Mouse (Mus musculus): ENCODE measurements around the gene Osbpl6.
A peak's percentile ranks its signal among the peaks of the same experiment; 100 is the strongest.

Gene Osbpl6

GRCm38 (mm10) chr2:76406151-76406936 lies at the start of gene Osbpl6:
Gene Osbpl6, plus strand, starts transcription at chr2:76406508.
- no peak for DNase-seq (ENCODE audit: low read depth, low spot score)

GRCm38 (mm10) chr2:76360226-76360625 lies 46.1 kb upstream of the Osbpl6 start, which contains the start of gene Cyct:
Gene Cyct, minus strand, starts transcription at chr2:76360450.
- DNase-seq (ENCODE audit: low read depth, low spot score) = no peak

DNA sequence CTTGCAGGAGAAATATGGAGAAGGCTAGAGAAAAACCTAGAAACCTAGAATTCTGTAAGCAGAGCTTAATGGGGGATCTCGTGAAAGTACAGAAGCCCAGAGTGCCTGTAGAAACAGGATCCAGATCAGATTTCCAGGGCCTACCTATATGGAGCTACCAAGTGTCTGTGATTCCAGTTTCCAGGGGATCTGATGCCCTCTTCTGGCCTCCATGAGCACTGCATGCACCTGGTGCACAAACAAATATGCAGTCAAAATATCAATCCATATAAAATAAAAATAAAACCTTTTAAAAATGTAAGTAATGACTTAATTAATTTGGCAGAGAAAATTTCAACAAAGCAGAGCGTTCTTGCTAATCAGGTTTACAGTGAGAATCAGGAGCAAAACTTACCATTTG lies 44.2 kb upstream of the Osbpl6 start:
- DNase-seq (ENCODE audit: low read depth, low spot score) = no peak

GRCm38 (mm10) chr2:76365811-76366210 lies 40.5 kb upstream of the Osbpl6 start:
- no peak for DNase-seq (ENCODE audit: low read depth, low spot score)

DNA sequence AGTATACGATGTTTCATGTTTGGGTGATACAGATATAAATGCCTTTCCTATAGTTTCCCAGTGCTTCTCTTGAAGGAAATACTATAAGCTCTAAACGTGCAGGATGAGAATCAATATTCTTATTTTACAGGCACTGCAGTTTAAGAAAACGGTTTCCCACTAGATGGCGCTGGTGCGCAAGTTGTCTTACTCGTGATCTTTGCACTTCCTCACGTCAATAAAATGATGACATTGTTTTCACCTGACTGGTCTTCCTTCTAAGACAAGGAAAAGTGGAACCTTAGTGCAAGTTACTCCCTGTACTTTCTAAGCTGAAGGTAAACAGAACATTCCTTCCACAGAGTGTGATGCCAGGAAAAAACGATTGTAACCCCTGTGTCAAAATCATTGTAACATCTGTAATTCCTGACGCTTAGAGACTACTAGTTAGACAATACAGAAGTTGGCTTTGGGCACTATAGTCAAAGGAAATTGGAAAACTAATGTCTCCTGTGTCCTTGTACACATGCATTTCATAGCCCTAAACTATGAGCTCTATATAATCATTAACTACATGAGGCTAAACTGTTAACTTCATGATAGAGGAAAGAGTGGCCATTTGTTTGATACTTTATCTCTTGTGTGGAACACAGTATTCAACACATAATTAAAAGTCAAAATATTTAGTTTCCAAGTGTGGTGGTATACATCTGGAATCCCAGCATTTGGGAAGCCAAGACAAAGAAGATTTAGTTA lies 39.0 kb upstream of the Osbpl6 start:
- DNase-seq (ENCODE audit: low read depth, low spot score) = no peak

GRCm38 (mm10) chr2:76368861-76369660 lies 37.2 kb upstream of the Osbpl6 start:
- no peak for DNase-seq (ENCODE audit: low read depth, low spot score)

GRCm38 (mm10) chr2:76369821-76370655 lies 36.3 kb upstream of the Osbpl6 start, which contains the start of gene Rbm45:
Gene Rbm45, plus strand, starts transcription at chr2:76369984.
- DNase-seq (ENCODE audit: low read depth, low spot score) = peak; percentile 80

DNA sequence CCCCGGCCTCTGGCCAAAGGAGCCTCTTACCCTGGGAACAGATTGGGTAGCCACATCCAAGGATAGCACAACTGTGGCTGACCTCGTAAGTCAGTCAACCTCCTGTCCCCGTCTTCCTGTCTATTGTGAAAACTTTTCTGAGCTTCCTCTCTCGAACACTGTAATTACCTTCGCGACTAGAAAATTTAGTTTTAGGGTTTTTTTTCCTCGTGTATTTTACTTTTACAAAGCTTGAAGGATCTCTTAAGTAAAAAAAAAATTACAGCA lies 35.7 kb upstream of the Osbpl6 start:
- no peak for DNase-seq (ENCODE audit: low read depth, low spot score)

GRCm38 (mm10) chr2:76372244-76372643 lies 34.1 kb upstream of the Osbpl6 start:
- no peak for DNase-seq (ENCODE audit: low read depth, low spot score)

DNA sequence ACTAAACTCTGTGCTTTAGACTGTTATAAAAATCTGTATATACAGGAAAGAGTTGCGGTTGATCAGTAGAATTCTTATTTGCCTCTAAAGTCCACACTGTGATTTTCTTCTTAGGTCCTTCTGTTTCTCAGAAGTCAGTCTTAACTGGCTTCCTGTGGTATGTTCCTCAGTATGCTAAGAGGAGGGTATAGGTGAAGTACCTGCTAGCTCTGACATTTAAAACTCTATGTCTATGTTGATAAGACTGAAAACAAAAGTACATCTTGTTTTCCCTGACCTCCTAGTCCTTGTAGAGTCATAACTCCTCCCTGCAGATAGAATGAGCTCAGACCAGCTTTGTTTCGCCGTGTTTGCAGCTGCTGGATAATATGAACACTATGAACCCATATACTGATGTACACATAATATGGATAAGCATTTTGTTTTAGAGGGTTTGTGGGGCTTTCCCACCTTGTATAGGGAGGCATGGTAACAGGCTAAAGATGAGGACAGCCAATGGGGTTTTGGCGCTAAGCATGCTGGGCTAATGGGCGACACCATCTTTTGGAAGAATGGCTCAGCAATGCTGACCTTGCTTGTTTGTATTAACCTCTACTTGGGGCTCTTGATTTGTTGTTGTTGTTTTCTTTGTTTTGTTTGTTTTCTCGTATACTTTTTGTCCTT lies 31.6 kb upstream of the Osbpl6 start:
- DNase-seq (ENCODE audit: low read depth, low spot score) = no peak

GRCm38 (mm10) chr2:76378646-76379045 lies 27.7 kb upstream of the Osbpl6 start:
- DNase-seq (ENCODE audit: low read depth, low spot score) = no peak

DNA sequence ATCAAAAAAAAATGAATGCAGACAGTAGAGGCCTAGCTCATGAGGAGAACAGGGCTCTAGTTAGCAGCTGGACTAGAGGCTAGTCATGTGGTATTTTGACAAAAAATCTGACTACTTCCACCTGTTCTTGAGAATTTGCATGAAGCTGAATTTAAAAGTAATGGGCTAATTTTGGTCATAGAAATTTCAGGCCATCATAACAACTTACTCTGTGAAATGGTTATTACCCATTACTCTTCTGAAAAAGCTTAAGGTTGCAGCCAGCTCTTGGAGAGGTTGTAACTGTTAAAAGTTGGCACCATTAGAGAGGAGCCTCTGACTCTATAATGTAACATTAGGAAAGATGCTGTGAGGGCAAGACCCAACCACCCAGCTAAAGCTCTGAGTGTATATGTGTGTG lies 19.8 kb upstream of the Osbpl6 start:
- no peak for DNase-seq (ENCODE audit: low read depth, low spot score)

DNA sequence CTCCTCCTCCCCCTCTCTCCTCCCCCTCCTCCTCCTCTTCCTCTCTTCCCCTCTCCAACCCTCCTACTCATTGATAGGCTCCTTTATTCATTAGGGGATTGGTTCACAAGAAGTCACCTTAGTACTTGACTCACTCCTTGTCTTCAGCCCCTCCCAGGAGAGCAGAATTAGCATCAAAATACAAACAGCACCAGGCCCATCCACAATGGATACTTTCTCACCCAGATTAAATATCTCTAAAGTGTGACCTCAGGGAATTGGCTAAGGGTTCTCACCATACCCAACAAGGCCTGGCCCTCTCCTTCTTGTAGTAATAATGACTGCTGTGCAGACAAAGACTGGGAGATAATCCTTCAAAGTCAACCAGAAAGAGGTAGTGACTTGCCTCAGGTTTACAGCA lies 6.1 kb upstream of the Osbpl6 start:
- no peak for DNase-seq (ENCODE audit: low read depth, low spot score)

DNA sequence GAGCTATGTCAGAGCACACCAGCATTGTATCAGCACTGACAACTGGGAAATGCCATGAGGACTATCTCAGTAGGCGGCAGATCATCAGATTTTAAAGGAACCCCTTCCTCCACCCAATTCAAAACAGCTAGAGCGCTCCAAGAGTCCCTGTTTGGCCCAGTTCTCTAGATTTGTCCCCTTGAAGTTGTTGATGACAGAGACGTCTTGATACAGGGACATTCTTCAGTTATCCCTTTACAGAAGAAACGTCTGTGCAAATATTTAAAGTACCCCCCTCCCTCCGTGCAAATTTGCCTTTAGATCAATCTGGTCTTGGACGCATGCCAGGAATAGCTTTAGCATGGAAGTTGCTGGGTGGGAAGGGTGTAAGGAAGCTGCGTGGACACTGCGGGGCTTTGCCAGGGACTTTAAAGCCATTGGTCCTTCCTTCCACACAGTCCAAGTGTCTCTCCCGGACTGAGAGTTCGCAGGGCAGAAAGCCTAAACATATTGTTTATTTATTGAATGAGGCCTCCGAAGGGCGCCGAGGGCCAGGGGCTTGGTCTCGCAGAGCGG lies 635 bp upstream of the Osbpl6 start:
- no peak for DNase-seq (ENCODE audit: low read depth, low spot score)

GRCm38 (mm10) chr2:76406937-76407441 lies 681 bp downstream of the Osbpl6 start:
- DNase-seq (ENCODE audit: low read depth, low spot score) = no peak

DNA sequence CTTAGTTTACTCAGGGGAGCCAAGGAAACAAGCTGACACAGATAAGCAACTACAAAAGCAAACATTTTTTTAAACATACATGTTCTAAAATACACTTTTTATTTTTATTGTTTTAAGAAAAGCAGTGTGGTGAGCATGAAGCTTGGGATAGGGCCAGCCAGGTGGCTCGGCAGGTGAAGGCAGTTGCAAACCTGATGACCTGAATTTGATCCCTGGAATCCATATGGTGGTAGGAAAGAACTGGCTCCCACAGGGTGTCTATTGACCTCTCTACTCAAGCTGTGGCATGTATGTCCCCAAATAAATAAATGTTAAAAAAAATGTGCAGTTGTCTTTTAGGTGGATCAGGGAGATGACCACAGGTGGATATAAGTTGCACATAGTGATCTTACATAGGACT lies 3.2 kb downstream of the Osbpl6 start:
- DNase-seq (ENCODE audit: low read depth, low spot score) = no peak

DNA sequence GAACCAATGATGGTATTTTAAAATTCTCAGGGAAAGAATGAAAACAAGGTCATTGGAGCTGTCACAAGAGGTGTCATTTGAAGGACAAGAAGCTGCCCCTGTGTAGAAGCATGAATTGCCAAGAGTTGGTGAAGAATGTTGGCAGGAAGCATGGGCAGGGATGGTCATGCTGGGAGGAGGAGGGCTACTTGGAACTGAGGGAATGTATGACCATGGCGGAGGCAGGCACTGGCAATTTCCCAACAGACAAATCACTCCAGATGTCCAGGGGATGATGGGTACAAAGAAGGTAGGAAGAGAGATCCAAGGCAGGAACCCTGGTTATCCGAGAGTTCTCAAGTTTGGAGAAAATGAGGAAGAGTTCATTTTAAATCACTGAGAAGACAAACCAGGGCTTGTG lies 3.7 kb downstream of the Osbpl6 start:
- no peak for DNase-seq (ENCODE audit: low read depth, low spot score)

GRCm38 (mm10) chr2:76412924-76413323 lies 6.6 kb downstream of the Osbpl6 start:
- DNase-seq (ENCODE audit: low read depth, low spot score) = no peak

GRCm38 (mm10) chr2:76417446-76418141 lies 11.3 kb downstream of the Osbpl6 start:
- no peak for DNase-seq (ENCODE audit: low read depth, low spot score)

- no peak for DNase-seq (ENCODE audit: low read depth, low spot score)
Observed at GRCm38 (mm10) chr2:76418142-76418518, 11.8 kb downstream of the Osbpl6 start.

Measured in WW6 (cell line).